Mouse (Mus musculus): Measurements from ENCODE around the gene Akap5.

The Akap5 gene

GRCm38 (mm10) chr12:76369206-76369977, 44.7 kb downstream of the Akap5 start, which contains the start of gene Zbtb25:
Gene Zbtb25 (minus strand): TSS chr12:76369602.
- DNase-seq (ENCODE audit: low spot score) = peak; percentile 86

- DNase-seq (ENCODE audit: low spot score) = peak; percentile 78
These were observed 45.5 kb downstream of the Akap5 start, which contains the start of gene Zbtb1 for GRCm38 (mm10) chr12:76369978-76370830. Gene Zbtb1 (plus strand): TSS chr12:76370266.

DNA sequence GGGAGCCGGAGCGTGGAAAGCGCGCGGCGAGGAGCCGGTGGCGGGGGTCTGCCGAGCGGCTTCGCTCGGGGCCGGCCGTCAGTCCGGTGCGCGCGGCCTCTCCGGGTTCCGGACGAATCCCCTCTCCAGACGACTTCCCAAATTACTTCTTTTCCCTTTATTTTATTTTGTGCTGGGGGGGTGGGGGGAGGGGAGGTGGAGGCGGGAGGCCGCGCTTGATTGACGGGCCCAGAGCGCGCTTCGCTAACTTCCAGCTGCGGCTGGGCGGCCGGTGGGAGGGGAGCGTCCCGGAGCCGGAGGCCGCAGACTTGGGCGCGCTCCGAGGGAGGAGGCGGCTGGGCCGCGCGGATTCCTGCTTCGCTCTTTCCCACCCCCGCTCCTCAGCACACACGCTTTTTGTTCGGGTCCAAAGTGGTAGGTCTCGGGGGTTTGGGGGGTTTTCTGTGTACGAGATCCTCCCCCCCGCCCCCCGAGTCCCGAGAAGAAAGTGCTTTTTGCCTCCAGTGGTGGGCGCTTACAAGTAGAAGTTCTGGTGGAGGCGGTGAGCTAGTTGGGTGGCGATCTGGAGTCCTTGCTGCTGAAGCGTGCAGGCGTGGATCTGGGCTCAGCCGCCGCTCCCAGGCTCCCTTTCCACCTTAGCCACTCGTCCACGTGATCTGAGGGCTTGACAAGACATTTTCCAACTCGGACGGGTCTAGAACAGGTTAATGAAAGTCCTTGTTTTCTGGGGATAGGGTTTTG, 46.3 kb downstream of the Akap5 start:
- DNase-seq (ENCODE audit: low spot score) = peak; percentile 84

- no peak for DNase-seq (ENCODE audit: low spot score)
These were observed 47.4 kb downstream of the Akap5 start for GRCm38 (mm10) chr12:76372046-76372445.

DNA sequence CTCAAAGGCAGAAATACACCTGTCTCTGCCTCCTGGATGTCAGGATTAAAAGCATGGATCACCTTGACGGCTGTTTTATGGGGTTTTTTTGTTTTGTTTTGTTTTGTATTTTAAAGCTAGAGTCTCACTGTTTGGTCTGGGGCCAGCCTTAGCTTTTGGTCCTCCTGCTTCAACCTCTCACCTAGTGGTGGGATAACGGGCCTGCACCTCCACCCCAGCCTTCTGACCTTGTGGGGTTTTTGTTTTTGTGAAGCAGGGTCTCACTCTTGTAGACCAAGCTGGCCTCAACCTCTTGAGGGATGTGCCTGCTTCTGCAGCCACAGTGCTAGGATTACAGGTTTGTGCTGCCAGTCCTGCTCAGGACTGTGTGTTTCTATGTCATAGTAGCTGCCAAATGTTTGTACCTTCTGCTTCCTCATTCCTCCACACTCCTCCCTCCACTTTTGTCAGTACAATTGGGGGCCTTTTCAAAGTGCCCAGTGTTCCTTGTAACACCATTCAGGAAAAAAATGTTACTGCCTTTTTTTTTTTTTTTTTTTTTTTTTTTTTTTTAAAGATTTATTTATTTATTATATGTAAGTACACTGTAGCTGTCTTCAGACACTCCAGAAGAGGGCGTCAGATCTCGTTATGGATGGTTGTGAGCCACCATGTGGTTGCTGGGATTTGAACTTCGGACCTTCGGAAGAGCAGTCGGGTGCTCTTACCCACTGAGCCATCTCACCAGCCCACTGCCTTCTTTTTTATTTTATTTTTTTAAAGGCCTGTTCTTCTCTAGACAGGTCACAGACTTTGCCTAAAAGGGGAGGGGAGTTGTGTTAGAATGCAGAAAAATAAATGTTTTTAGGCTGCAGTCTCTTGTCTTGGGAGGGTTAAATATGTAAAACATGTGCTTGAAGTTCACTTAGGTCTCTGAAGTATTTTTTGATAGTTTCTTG, 48.5 kb downstream of the Akap5 start:
- DNase-seq (ENCODE audit: low spot score) = no peak

DNA sequence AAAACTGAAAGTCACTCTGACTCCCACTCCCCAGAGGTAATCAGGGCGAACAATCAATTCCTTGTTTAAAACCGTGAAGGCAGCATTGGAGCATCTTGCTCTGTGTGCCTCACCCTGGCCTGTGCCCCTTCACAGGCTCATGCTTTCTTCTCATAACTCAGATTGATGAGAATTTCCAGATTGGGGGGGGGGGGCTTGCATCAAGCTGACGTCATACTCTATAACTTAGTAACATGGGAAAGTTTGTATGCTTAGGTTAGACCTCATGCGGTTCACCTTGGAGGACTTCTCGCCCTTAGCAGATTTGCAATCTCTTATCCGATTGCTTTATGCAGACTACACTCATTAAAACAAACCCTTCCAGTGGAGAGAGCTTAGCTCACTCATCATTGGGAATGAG, 49.3 kb downstream of the Akap5 start:
- DNase-seq (ENCODE audit: low spot score) = no peak

DNA sequence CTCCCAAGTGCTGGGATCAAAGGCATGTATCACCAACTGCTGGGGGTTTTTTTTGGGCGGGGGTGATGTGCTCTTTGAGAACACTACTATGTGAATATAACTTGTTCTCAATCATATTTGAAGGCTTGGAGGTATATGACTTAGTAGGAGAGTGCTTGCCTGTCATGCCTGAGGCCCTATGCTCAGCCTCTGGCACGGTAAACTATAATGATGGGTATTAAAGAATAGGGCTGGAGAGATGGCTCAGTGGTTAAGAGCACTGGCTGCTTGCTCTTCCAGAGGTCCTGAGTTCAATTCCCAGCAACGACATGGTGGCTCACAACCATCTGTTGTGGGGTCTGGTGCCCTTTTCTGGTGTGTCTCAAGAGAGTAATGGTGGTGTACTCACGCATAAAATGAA, 50.2 kb downstream of the Akap5 start:
- no peak for DNase-seq (ENCODE audit: low spot score)

DNA sequence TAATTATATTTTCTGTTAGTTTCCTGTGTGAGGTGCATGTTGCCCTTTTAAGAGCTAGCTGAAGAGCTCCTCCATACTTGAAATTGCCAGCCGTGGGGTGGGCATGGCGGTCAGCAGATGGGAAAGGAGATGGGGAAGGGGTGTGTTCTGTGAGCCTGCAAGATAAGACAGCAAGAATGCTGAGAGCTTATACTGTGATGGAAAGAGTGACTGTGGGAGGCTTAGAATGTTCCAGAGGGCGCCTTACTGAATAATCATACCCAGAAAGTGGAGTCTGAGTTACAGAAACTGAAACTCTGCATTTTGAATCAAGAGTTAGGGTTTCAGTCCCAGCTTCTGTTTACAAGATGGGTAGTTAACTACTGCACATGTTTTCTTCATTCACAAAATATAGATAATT, 50.8 kb downstream of the Akap5 start:
- DNase-seq (ENCODE audit: low spot score) = no peak

GRCm38 (mm10) chr12:76376649-76377048, 52.0 kb downstream of the Akap5 start:
- DNase-seq (ENCODE audit: low spot score) = peak; percentile 60

- no peak for DNase-seq (ENCODE audit: low spot score)
These were observed 52.4 kb downstream of the Akap5 start for GRCm38 (mm10) chr12:76377059-76377458.

DNA sequence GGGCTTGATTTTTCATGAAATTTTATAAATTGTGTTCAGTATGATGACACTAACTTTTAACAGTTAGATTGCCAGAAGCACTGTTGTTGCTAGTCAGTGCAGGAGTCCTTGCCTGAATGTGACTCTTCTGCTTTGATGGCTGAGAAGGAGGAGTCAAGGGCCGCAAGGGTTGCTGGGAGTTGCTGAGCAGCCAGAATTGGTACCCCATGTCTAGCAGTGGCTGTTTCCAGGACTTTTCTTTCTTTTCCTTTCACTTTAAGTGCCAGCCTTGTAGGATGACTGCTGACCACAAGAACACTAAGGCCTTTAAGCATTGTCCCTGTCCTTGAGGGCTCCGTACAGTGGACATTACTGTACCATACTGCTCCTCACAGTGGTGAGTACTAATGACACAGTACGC, 53.0 kb downstream of the Akap5 start:
- no peak for DNase-seq (ENCODE audit: low spot score)

- DNase-seq (ENCODE audit: low spot score) = no peak
These were observed 53.9 kb downstream of the Akap5 start for GRCm38 (mm10) chr12:76378556-76378955.

GRCm38 (mm10) chr12:76380151-76380550, 55.5 kb downstream of the Akap5 start:
- no peak for DNase-seq (ENCODE audit: low spot score)

Measured in embryo, embryonic 10.5 days (tissue).